Mouse (Mus musculus) liver, postnatal 0 days (tissue): ENCODE measurements around the gene Tal1.

ENCODE experiments used
- CTCF ChIP-seq: sonication (generic); IDR thresholded peaks from 2 replicates; pipeline ENCODE4 v1.5.1; 2016; ENCODE audit warnings: antibody characterized with exemption, low read depth
- EP300 ChIP-seq: IDR thresholded peaks from 2 replicates; pipeline ENCODE4 v1.6.1; 2016; ENCODE audit warnings: antibody characterized with exemption, low read depth, mild to moderate bottlenecking

DNA sequence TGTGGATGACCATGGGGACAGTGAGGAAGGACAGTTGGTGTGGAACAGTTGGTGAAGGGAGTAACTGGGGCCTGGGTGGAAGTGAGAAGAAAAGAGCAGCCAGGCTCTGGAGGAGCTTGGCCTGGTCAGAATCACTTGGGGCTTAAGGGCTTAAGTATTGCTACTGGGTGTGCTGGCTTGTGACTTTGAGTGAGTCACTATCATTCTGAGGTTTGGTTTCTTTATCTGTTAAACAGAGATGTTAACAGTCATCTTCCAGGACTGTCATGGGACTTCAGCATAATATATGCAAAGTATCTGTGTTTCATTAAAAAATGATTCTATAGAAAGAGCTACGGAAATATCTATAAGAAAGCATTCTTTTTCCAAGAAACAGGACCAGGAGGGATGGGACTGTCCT is 18.6 kb downstream of the Tal1 start:
- TF ChIP-seq CTCF = no peak
- TF ChIP-seq EP300 = no peak
